Mouse (Mus musculus) small intestine, adult 2 months (tissue): ENCODE measurements at regions not wholly inside any gene's neighbourhood (a gene's known extent, or its start where the extent isn't known, plus 50 kb on each side); places are given as distances from the start of the nearest gene placed in this dataset.

Experiments used
- H3K27ac ChIP-seq: fragments of 200-500 bp; 2 replicates; pipeline ENCODE4 v1.5.1; 2012; ENCODE audit warnings: low read depth, low read length, control low read depth, inconsistent platforms; ENCODE audit not compliant: insufficient read depth
- H3K27me3 ChIP-seq: fragments of 200-500 bp; 2 replicates; pipeline ENCODE4 v1.6.1; 2012; ENCODE audit warnings: mild to moderate bottlenecking, moderate library complexity, low read length, inconsistent platforms; ENCODE audit not compliant: control insufficient read depth, insufficient read depth
- H3K36me3 ChIP-seq: fragments of 200-500 bp; 2 replicates; pipeline ENCODE4 v1.6.1; 2012; ENCODE audit warnings: mild to moderate bottlenecking, low read length, control low read depth, inconsistent platforms; ENCODE audit not compliant: control insufficient read depth, insufficient read depth
- H3K4me1 ChIP-seq: fragments of 200-500 bp; 2 replicates; pipeline ENCODE4 v1.6.1; 2012; ENCODE audit warnings: low read length, inconsistent platforms, mixed read lengths; ENCODE audit not compliant: control insufficient read depth, insufficient read depth, insufficient read length
- H3K4me3 ChIP-seq: fragments of 200-500 bp; 2 replicates; pipeline ENCODE4 v1.5.1; 2012; ENCODE audit warnings: low read depth, mild to moderate bottlenecking, control low read depth, inconsistent platforms, low read length, moderate library complexity
- CTCF ChIP-seq: fragments of 200-500 bp; IDR thresholded peaks from 2 replicates; pipeline ENCODE4 v1.5.1; 2012; ENCODE audit warnings: low read depth, mild to moderate bottlenecking, control low read depth, inconsistent platforms, low read length, moderate library complexity, mixed read lengths; ENCODE audit not compliant: insufficient replicate concordance, insufficient read length; ENCODE audit errors: extremely low read depth
- POLR2A ChIP-seq: fragments of 200-500 bp; IDR thresholded peaks from 2 replicates; pipeline ENCODE4 v1.6.1; 2012; ENCODE audit warnings: low read depth, mild to moderate bottlenecking, control low read depth, inconsistent platforms, low read length, moderate library complexity
- WGBS: fragments of 180-500 bp; shearing (Covaris S2); methylation state at CpG from one replicate; pipeline ENCODE4 v1.1.7; 2018; 5-methylcytosine and 5-hydroxymethylcytosine counted together

GRCm38 (mm10) chr13:60264504-60264903 is 87.3 kb upstream of the Gas1 start:
- TF ChIP-seq CTCF, result peak; percentile 21; the same call in 1 of the 2 replicates
- TF ChIP-seq POLR2A, result no peak
- 88% methylated on average over 4 of the region's 4 CpGs for WGBS
- H3K4me3 ChIP-seq, result no peak overlapping the region
- H3K4me1 ChIP-seq, result no peaks in the 10 kb centered on the region; the same call in 1 of the 2 replicates
- H3K27ac ChIP-seq, result no peak overlapping the region
- H3K27me3 ChIP-seq, result no peaks in the 10 kb centered on the region
- no peaks in the 10 kb centered on the region for H3K36me3 ChIP-seq

DNA sequence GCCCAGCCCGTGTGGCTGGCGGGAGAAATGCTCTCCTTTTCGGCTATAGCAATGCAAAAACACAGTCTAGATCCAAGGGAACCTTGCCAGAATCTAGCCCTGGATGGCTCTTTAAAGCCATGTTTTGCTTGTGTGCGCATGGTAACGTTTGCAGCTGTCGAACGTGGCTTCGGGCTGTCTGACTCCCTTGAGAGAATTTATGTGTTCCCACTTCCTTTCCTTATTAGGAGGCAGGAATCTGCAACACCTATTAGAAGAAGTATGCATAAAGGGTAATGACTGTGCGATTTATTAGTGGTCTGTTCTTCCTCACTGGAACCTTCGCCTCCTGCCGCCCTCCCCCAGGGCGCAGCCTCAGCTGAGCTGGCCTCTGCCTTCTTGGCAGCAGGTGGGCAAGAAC is 90.4 kb upstream of the Gas1 start:
- H3K27me3 ChIP-seq, result no peaks in the 10 kb centered on the region
- H3K27ac ChIP-seq, result no peak overlapping the region
- no peaks in the 10 kb centered on the region; the same call in 1 of the 2 replicates for H3K4me1 ChIP-seq
- WGBS, result 22% methylated on average over 12 of the region's 12 CpGs
- TF ChIP-seq POLR2A (no peak), CTCF (no peak)
- H3K4me3 ChIP-seq, result no peak overlapping the region
- H3K36me3 ChIP-seq, result no peaks in the 10 kb centered on the region

DNA sequence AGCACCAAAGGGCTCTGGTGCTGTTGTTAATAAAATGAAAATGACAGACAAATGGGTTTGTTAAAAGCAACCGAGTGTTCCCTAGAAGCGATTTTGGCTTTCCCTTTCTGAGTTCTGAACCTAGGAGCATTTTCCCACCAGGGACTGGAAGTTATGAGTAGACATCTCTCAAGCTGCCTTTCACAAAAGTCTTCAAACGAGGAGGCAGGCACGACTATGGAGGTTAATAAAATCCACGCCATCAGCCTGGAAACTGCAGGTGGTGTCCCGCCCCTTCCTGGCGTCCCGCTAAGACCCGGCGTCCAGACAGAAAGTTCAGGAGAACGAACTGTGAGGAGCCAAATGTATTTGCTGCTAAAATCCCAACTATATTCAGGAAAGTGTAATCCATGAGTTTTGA is 91.1 kb upstream of the Gas1 start:
- H3K36me3 ChIP-seq, result no peaks in the 10 kb centered on the region
- no peak for TF ChIP-seq CTCF
- no peak for TF ChIP-seq POLR2A
- no peaks in the 10 kb centered on the region; the same call in 1 of the 2 replicates for H3K4me1 ChIP-seq
- no peak overlapping the region for H3K27ac ChIP-seq
- no peak overlapping the region for H3K4me3 ChIP-seq
- H3K27me3 ChIP-seq, result no peaks in the 10 kb centered on the region
- WGBS, result 85% methylated on average over 11 of the region's 11 CpGs

- no peak for TF ChIP-seq POLR2A
- no peak for TF ChIP-seq CTCF
- H3K27me3 ChIP-seq, result no peaks in the 10 kb centered on the region
- no peaks in the 10 kb centered on the region for H3K36me3 ChIP-seq
- H3K4me1 ChIP-seq, result no peaks in the 10 kb centered on the region; the same call in 1 of the 2 replicates
- no peak overlapping the region for H3K4me3 ChIP-seq
- H3K27ac ChIP-seq, result no peak overlapping the region
- WGBS, result 61% methylated on average over 9 of the region's 9 CpGs
Observed at GRCm38 (mm10) chr13:60269406-60269841, 92.3 kb upstream of the Gas1 start.

DNA sequence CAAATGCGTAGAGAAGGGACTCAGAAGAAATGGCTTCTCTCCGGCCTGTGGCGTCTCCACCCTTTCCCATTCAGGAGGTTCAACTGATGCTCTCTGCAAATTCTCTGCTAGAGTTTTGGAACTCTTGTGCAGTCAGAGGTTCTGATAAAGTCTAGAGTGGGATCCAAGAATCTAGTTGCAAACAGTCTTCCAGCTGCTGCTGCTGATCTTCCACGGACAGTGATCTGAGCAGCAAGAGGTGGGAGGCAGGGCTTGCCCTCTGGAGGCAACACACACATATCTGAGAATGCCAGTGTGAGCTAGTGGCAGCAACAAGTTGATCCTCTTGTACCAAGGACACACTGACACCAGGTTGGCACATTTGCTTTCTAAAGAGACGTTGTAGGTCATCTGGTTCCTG is 93.4 kb upstream of the Gas1 start:
- 88% methylated on average over 5 of the region's 5 CpGs for WGBS
- no peaks in the 10 kb centered on the region for H3K27me3 ChIP-seq
- no peak for TF ChIP-seq POLR2A
- TF ChIP-seq CTCF, result no peak
- H3K4me1 ChIP-seq, result no peaks in the 10 kb centered on the region; the same call in 1 of the 2 replicates
- H3K4me3 ChIP-seq, result no peak overlapping the region
- H3K36me3 ChIP-seq, result no peaks in the 10 kb centered on the region
- H3K27ac ChIP-seq, result no peak overlapping the region

DNA sequence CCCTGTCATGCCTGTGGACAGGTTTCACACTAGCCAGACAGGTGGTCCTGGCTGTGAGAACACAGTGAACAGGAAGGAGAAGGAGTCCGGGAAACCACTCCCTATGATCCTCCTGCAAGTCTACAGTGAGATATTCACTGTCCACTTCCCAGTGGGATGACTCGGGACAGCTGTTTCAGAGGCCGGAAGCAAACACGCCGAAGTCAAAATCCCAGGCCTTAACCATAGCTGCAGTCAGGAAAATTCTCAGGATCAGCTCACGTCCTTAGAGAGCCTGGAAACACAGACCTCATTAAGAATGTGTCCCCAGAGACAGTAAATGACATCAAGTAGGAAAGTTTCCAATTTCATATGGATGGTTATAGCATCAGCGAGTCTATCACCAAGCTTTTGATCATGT is 96.2 kb upstream of the Gas1 start:
- no peak overlapping the region for H3K27ac ChIP-seq
- 90% methylated on average over 7 of the region's 7 CpGs for WGBS

GRCm38 (mm10) chr13:60282543-60283251 is 105.5 kb upstream of the Gas1 start:
- Histone ChIP-seq H3K36me3 (no peaks in the 10 kb centered on the region), H3K27me3 (no peaks in the 10 kb centered on the region), H3K4me1 (no peaks in the 10 kb centered on the region), H3K27ac (no peak overlapping the region), H3K4me3 (no peak overlapping the region)
- 66% methylated on average over 7 of the region's 7 CpGs for whole genome bisulfite sequencing
- TF ChIP-seq POLR2A (no peak), CTCF (no peak)

More for the DNA sequence above, 96.2 kb upstream of the Gas1 start:
- TF ChIP-seq POLR2A, result no peak
- no peak for TF ChIP-seq CTCF
- H3K27me3 ChIP-seq, result no peaks in the 10 kb centered on the region
- H3K4me3 ChIP-seq, result no peak overlapping the region
- no peaks in the 10 kb centered on the region for H3K36me3 ChIP-seq
- H3K4me1 ChIP-seq, result no peaks in the 10 kb centered on the region
